Mouse (Mus musculus): ENCODE results near the gene Ap1m2.

Gene Ap1m2

GRCm38 (mm10) chr9:21346627-21347365 is 34.7 kb upstream of the Ap1m2 start:
- H3K9me3 ChIP-seq (ENCODE audit: low read length), result no peaks in the 10 kb centered on the region
- H3K36me3 ChIP-seq (ENCODE audit: insufficient read depth, low read length), result peaks cover 85% of the 10 kb centered on the region
- no peaks in the 10 kb centered on the region for H3K27me3 ChIP-seq (ENCODE audit: insufficient read depth, low read length)
- H3K4me3 ChIP-seq (replicated peaks; ENCODE audit: low read length), result peak overlapping the region; percentile 63
- H3K4me1 ChIP-seq (replicated peaks; ENCODE audit: low read depth, low read length), result peaks cover 51% of the 10 kb centered on the region
- TF ChIP-seq POU5F1 (IDR thresholded peaks at IDR 0.05; ENCODE audit: borderline replicate concordance, low read length) (no peak), NANOG (IDR thresholded peaks at IDR 0.05; ENCODE audit: borderline replicate concordance, low read length) (no peak), CTCF (conservative IDR thresholded peaks at IDR 0.05; ENCODE audit: low read length) (no peak)

GRCm38 (mm10) chr9:21340411-21340810 is 28.3 kb upstream of the Ap1m2 start:
- no peak overlapping the region for H3K4me3 ChIP-seq (replicated peaks; ENCODE audit: low read length)
- no peaks in the 10 kb centered on the region for H3K9me3 ChIP-seq (ENCODE audit: low read length)
- H3K4me1 ChIP-seq (replicated peaks; ENCODE audit: low read depth, low read length), result peaks cover 43% of the 10 kb centered on the region
- peaks cover 54% of the 10 kb centered on the region for H3K36me3 ChIP-seq (ENCODE audit: insufficient read depth, low read length)
- TF ChIP-seq POU5F1 (IDR thresholded peaks at IDR 0.05; ENCODE audit: borderline replicate concordance, low read length) (no peak), CTCF (conservative IDR thresholded peaks at IDR 0.05; ENCODE audit: low read length) (no peak), NANOG (IDR thresholded peaks at IDR 0.05; ENCODE audit: borderline replicate concordance, low read length) (no peak)
- H3K27me3 ChIP-seq (ENCODE audit: insufficient read depth, low read length), result no peaks in the 10 kb centered on the region

GRCm38 (mm10) chr9:21337652-21338051 is 25.5 kb upstream of the Ap1m2 start:
- H3K36me3 ChIP-seq (ENCODE audit: insufficient read depth, low read length), result peaks cover 27% of the 10 kb centered on the region
- TF ChIP-seq NANOG (IDR thresholded peaks at IDR 0.05; ENCODE audit: borderline replicate concordance, low read length) (no peak), CTCF (conservative IDR thresholded peaks at IDR 0.05; ENCODE audit: low read length) (no peak), POU5F1 (IDR thresholded peaks at IDR 0.05; ENCODE audit: borderline replicate concordance, low read length) (no peak)
- peak overlapping the region; percentile 80 for H3K4me3 ChIP-seq (replicated peaks; ENCODE audit: low read length)
- no peaks in the 10 kb centered on the region for H3K27me3 ChIP-seq (ENCODE audit: insufficient read depth, low read length)
- H3K4me1 ChIP-seq (replicated peaks; ENCODE audit: low read depth, low read length), result peaks cover 52% of the 10 kb centered on the region
- no peaks in the 10 kb centered on the region for H3K9me3 ChIP-seq (ENCODE audit: low read length)

GRCm38 (mm10) chr9:21336491-21336890 is 24.4 kb upstream of the Ap1m2 start:
- no peaks in the 10 kb centered on the region for H3K9me3 ChIP-seq (ENCODE audit: low read length)
- H3K4me3 ChIP-seq (replicated peaks; ENCODE audit: low read length), result no peak overlapping the region
- H3K36me3 ChIP-seq (ENCODE audit: insufficient read depth, low read length), result peaks cover 17% of the 10 kb centered on the region
- H3K4me1 ChIP-seq (replicated peaks; ENCODE audit: low read depth, low read length), result peaks cover 52% of the 10 kb centered on the region
- TF ChIP-seq CTCF (conservative IDR thresholded peaks at IDR 0.05; ENCODE audit: low read length) (no peak), NANOG (IDR thresholded peaks at IDR 0.05; ENCODE audit: borderline replicate concordance, low read length) (no peak), POU5F1 (IDR thresholded peaks at IDR 0.05; ENCODE audit: borderline replicate concordance, low read length) (no peak)
- no peaks in the 10 kb centered on the region for H3K27me3 ChIP-seq (ENCODE audit: insufficient read depth, low read length)

- TF ChIP-seq CTCF (conservative IDR thresholded peaks at IDR 0.05; ENCODE audit: low read length), result no peak
- TF ChIP-seq NANOG (IDR thresholded peaks at IDR 0.05; ENCODE audit: borderline replicate concordance, low read length), result no peak
- no peak for TF ChIP-seq POU5F1 (IDR thresholded peaks at IDR 0.05; ENCODE audit: borderline replicate concordance, low read length)
- H3K27me3 ChIP-seq (ENCODE audit: insufficient read depth, low read length), result no peaks in the 10 kb centered on the region
- H3K9me3 ChIP-seq (ENCODE audit: low read length), result no peaks in the 10 kb centered on the region
- H3K4me1 ChIP-seq (replicated peaks; ENCODE audit: low read depth, low read length), result peaks cover 55% of the 10 kb centered on the region
- peaks cover 7% of the 10 kb centered on the region for H3K36me3 ChIP-seq (ENCODE audit: insufficient read depth, low read length)
- no peak overlapping the region for H3K4me3 ChIP-seq (replicated peaks; ENCODE audit: low read length)
These were observed 23.3 kb upstream of the Ap1m2 start for GRCm38 (mm10) chr9:21335391-21335790.

GRCm38 (mm10) chr9:21334747-21335146 is 22.6 kb upstream of the Ap1m2 start:
- Histone ChIP-seq H3K9me3 (ENCODE audit: low read length) (no peaks in the 10 kb centered on the region), H3K4me1 (replicated peaks; ENCODE audit: low read depth, low read length) (peaks cover 61% of the 10 kb centered on the region), H3K27me3 (ENCODE audit: insufficient read depth, low read length) (no peaks in the 10 kb centered on the region), H3K36me3 (ENCODE audit: insufficient read depth, low read length) (0 out of 2 replicates have a peak, but pooled peaks cover under 1% of the 10 kb centered on the region), H3K4me3 (replicated peaks; ENCODE audit: low read length) (no peak overlapping the region)
- TF ChIP-seq NANOG (IDR thresholded peaks at IDR 0.05; ENCODE audit: borderline replicate concordance, low read length) (no peak), CTCF (conservative IDR thresholded peaks at IDR 0.05; ENCODE audit: low read length) (no peak), POU5F1 (IDR thresholded peaks at IDR 0.05; ENCODE audit: borderline replicate concordance, low read length) (no peak)

- H3K9me3 ChIP-seq (ENCODE audit: low read length), result no peaks in the 10 kb centered on the region
- H3K4me3 ChIP-seq (replicated peaks; ENCODE audit: low read length), result no peak overlapping the region
- no peaks in the 10 kb centered on the region for H3K27me3 ChIP-seq (ENCODE audit: insufficient read depth, low read length)
- peaks cover 60% of the 10 kb centered on the region for H3K4me1 ChIP-seq (replicated peaks; ENCODE audit: low read depth, low read length)
- H3K36me3 ChIP-seq (ENCODE audit: insufficient read depth, low read length), result no peaks in the 10 kb centered on the region
- TF ChIP-seq CTCF (conservative IDR thresholded peaks at IDR 0.05; ENCODE audit: low read length), result no peak
- no peak for TF ChIP-seq POU5F1 (IDR thresholded peaks at IDR 0.05; ENCODE audit: borderline replicate concordance, low read length)
- no peak for TF ChIP-seq NANOG (IDR thresholded peaks at IDR 0.05; ENCODE audit: borderline replicate concordance, low read length)
These were observed 21.4 kb upstream of the Ap1m2 start for GRCm38 (mm10) chr9:21333523-21333922.

- Histone ChIP-seq H3K4me3 (replicated peaks; ENCODE audit: low read length) (no peak overlapping the region), H3K4me1 (replicated peaks; ENCODE audit: low read depth, low read length) (peaks cover 59% of the 10 kb centered on the region), H3K9me3 (ENCODE audit: low read length) (no peaks in the 10 kb centered on the region), H3K36me3 (ENCODE audit: insufficient read depth, low read length) (no peaks in the 10 kb centered on the region), H3K27me3 (ENCODE audit: insufficient read depth, low read length) (no peaks in the 10 kb centered on the region)
- TF ChIP-seq POU5F1 (IDR thresholded peaks at IDR 0.05; ENCODE audit: borderline replicate concordance, low read length), result no peak
- no peak for TF ChIP-seq CTCF (conservative IDR thresholded peaks at IDR 0.05; ENCODE audit: low read length)
- TF ChIP-seq NANOG (IDR thresholded peaks at IDR 0.05; ENCODE audit: borderline replicate concordance, low read length), result no peak
These were observed 20.3 kb upstream of the Ap1m2 start for GRCm38 (mm10) chr9:21332161-21333061.

Measured in E14TG2a.4 (cell line).